Mouse (Mus musculus) myocyte (in vitro differentiated cells): Measurements from ENCODE around the gene Cyp2j12. TPM values are rescaled to one million over a fixed set of nuclear protein-coding genes. Genes with fewer than 3 reads are reported as not detected.
"Not testable (repeated sequence)": the region's sequence is repeated elsewhere in the genome, so short reads cannot be mapped to it uniquely, and the experiment has no call there.

ENCODE experiments used
- H3K27me3 ChIP-seq: one replicate; pipeline ENCODE4 v1.6.1; 2011; ENCODE audit not compliant: control insufficient read depth, insufficient read depth, insufficient read length
- H3K36me3 ChIP-seq: one replicate; pipeline ENCODE4 v1.6.1; 2011; ENCODE audit not compliant: control insufficient read depth, insufficient read depth
- H3K4me2 ChIP-seq: one replicate; pipeline ENCODE4 v1.6.1; 2011; ENCODE audit warnings: low read depth, control low read depth
- H3K4me3 ChIP-seq: one replicate; pipeline ENCODE4 v1.5.1; 2011; ENCODE audit warnings: mild to moderate bottlenecking, control low read depth, moderate library complexity
- H3K79me2 ChIP-seq: one replicate; pipeline ENCODE4 v1.6.1; 2011; ENCODE audit not compliant: control insufficient read depth, insufficient read depth
- H3ac ChIP-seq: one replicate; pipeline ENCODE4 v1.6.1; 2011; ENCODE audit not compliant: control insufficient read depth, insufficient read length
- CEBPB ChIP-seq: IDR thresholded peaks from 2 replicates; pipeline ENCODE4 v1.6.1; 2011; ENCODE audit warnings: mild to moderate bottlenecking, moderate library complexity; ENCODE audit not compliant: poor library complexity, insufficient read depth, severe bottlenecking
- E2F4 ChIP-seq: IDR thresholded peaks from one replicate; pipeline ENCODE4 v1.6.1; 2011; ENCODE audit warnings: mild to moderate bottlenecking, control low read depth, moderate library complexity; ENCODE audit not compliant: insufficient read depth
- MAX ChIP-seq: IDR thresholded peaks from one replicate; pipeline ENCODE4 v1.6.1; 2011; ENCODE audit warnings: low read depth, mild to moderate bottlenecking, control low read depth
- MYOD1 ChIP-seq, 3 experiments: IDR thresholded peaks; one replicate each; pipeline ENCODE4 v1.6.1; 2011; ENCODE audit warnings: control low read depth in 2 of 3, low read depth in 2 of 3, mild to moderate bottlenecking in 2 of 3, moderate library complexity in 1 of 3; ENCODE audit not compliant: insufficient read length in 2 of 3, control insufficient read depth in 1 of 3
- MYOG ChIP-seq, 3 experiments: IDR thresholded peaks; one replicate each; pipeline ENCODE4 v1.6.1; 2011; ENCODE audit warnings: control low read depth in 2 of 3, low read depth in 2 of 3, mild to moderate bottlenecking in 2 of 3; ENCODE audit not compliant: insufficient read length in 2 of 3, control insufficient read depth in 1 of 3, insufficient read depth in 1 of 3
- POLR2A ChIP-seq: IDR thresholded peaks from one replicate; pipeline ENCODE4 v1.6.1; 2011; ENCODE audit warnings: low read depth, mild to moderate bottlenecking, control low read depth, moderate library complexity; ENCODE audit not compliant: insufficient read length
- POLR2AphosphoS2 ChIP-seq: IDR thresholded peaks from one replicate; pipeline ENCODE4 v1.6.1; 2011; ENCODE audit warnings: low read depth, control low read depth; ENCODE audit not compliant: insufficient read length
- REST ChIP-seq: IDR thresholded peaks from one replicate; pipeline ENCODE4 v1.6.1; 2011; ENCODE audit warnings: mild to moderate bottlenecking, control low read depth, moderate library complexity; ENCODE audit not compliant: insufficient read depth, insufficient read length
- SRF ChIP-seq: IDR thresholded peaks from one replicate; pipeline ENCODE4 v1.6.1; 2011; ENCODE audit warnings: low read depth; ENCODE audit not compliant: control insufficient read depth, insufficient read length
- TCF12 ChIP-seq: IDR thresholded peaks from one replicate; pipeline ENCODE4 v1.6.1; 2011; ENCODE audit warnings: mild to moderate bottlenecking, control low read depth; ENCODE audit not compliant: poor library complexity, insufficient read depth, severe bottlenecking
- TCF3 ChIP-seq: IDR thresholded peaks from one replicate; pipeline ENCODE4 v1.6.1; 2011; ENCODE audit warnings: low read depth, control low read depth; ENCODE audit not compliant: insufficient read length
- USF1 ChIP-seq: IDR thresholded peaks from one replicate; pipeline ENCODE4 v1.6.1; 2011; ENCODE audit warnings: low read depth, mild to moderate bottlenecking, control low read depth, moderate library complexity
- polyA plus RNA-seq: library from polyadenylated mRNA; unstranded; fragments of >200 nt; fragmentation: generic; extraction: Trizol; gene quantifications from one replicate; pipeline ENCODE4 v1.2.1, GENCODE M21; 2012; ENCODE audit warnings: missing spikeins

Gene Cyp2j12
- polyA plus RNA-seq = not detected

GRCm38 (mm10) chr4:96140732-96141467 is at the start of gene Cyp2j12:
Cyp2j12 (minus strand) TSS chr4:96141152.
- no peaks in the 10 kb centered on the region for H3K27me3 ChIP-seq
- H3K4me3 ChIP-seq = no peak within 1 kb of the TSS
- no peaks in the 10 kb centered on the region for H3K79me2 ChIP-seq
- TF ChIP-seq POLR2A = no peak
- no peak for TF ChIP-seq POLR2AphosphoS2
- no peak for TF ChIP-seq TCF12
- TF ChIP-seq TCF3 = no peak
- no peak for TF ChIP-seq CEBPB
- TF ChIP-seq E2F4 = no peak
- no peak for TF ChIP-seq MYOD1 (IDR thresholded peaks at IDR 0.05; ENCODE audit: control insufficient read depth in 1 of 3, insufficient read length in 2 of 3, low read depth in 2 of 3)
- TF ChIP-seq MAX = no peak
- no peak for TF ChIP-seq SRF
- no peak for TF ChIP-seq REST
- TF ChIP-seq MYOG (IDR thresholded peaks at IDR 0.05; ENCODE audit: control insufficient read depth in 1 of 3, insufficient read depth in 1 of 3, insufficient read length in 2 of 3, low read depth in 2 of 3) = no peak
- TF ChIP-seq USF1 = no peak
- no peaks in the 10 kb centered on the region for H3K36me3 ChIP-seq
- H3K4me2 ChIP-seq = no peak within 1 kb of the TSS
- no peak within 1 kb of the TSS for H3ac ChIP-seq

GRCm38 (mm10) chr4:96189321-96189720 is 48.4 kb upstream of the Cyp2j12 start:
- not testable (repeated sequence) for H3K27me3 ChIP-seq, H3K36me3 ChIP-seq, H3ac ChIP-seq, H3K4me2 ChIP-seq, H3K4me3 ChIP-seq, H3K79me2 ChIP-seq

GRCm38 (mm10) chr4:96188671-96189070 is 47.7 kb upstream of the Cyp2j12 start:
- not testable (repeated sequence) for H3K79me2 ChIP-seq, H3K36me3 ChIP-seq, H3K27me3 ChIP-seq, H3K4me3 ChIP-seq, H3K4me2 ChIP-seq, H3ac ChIP-seq

- not testable (repeated sequence) for H3ac ChIP-seq, H3K79me2 ChIP-seq, H3K27me3 ChIP-seq, H3K36me3 ChIP-seq, H3K4me2 ChIP-seq, H3K4me3 ChIP-seq
These were observed 47.2 kb upstream of the Cyp2j12 start for GRCm38 (mm10) chr4:96188146-96188545.

- not testable (repeated sequence) for H3ac ChIP-seq, H3K4me3 ChIP-seq, H3K79me2 ChIP-seq, H3K36me3 ChIP-seq, H3K27me3 ChIP-seq, H3K4me2 ChIP-seq
These were observed 43.8 kb upstream of the Cyp2j12 start for GRCm38 (mm10) chr4:96184716-96185115.

- no peak overlapping the region for H3K4me2 ChIP-seq
- no peak overlapping the region for H3K4me3 ChIP-seq
- no peaks in the 10 kb centered on the region for H3K36me3 ChIP-seq
- no peak overlapping the region for H3ac ChIP-seq
- TF ChIP-seq MAX = no peak
- no peak for TF ChIP-seq TCF12
- no peak for TF ChIP-seq REST
- TF ChIP-seq USF1 = no peak
- no peak for TF ChIP-seq MYOD1 (IDR thresholded peaks at IDR 0.05; ENCODE audit: control insufficient read depth in 1 of 3, insufficient read length in 2 of 3, low read depth in 2 of 3)
- TF ChIP-seq MYOG (IDR thresholded peaks at IDR 0.05; ENCODE audit: control insufficient read depth in 1 of 3, insufficient read depth in 1 of 3, insufficient read length in 2 of 3, low read depth in 2 of 3) = no peak
- TF ChIP-seq SRF = no peak
- no peak for TF ChIP-seq POLR2A
- no peak for TF ChIP-seq TCF3
- no peak for TF ChIP-seq CEBPB
- TF ChIP-seq POLR2AphosphoS2 = no peak
- no peak for TF ChIP-seq E2F4
- no peaks in the 10 kb centered on the region for H3K79me2 ChIP-seq
- H3K27me3 ChIP-seq = no peaks in the 10 kb centered on the region
These were observed 21.9 kb upstream of the Cyp2j12 start for GRCm38 (mm10) chr4:96162839-96163238.
